Mouse (Mus musculus) Muller cell, postnatal 12 days (primary cell): ENCODE results near the gene Arnt.
A peak's percentile ranks its signal among the peaks of the same experiment; 100 is the strongest.

Experiments
- DNase-seq: peaks from one replicate; pipeline ENCODE4 v3.0.0-alpha.2; 2015; ENCODE audit errors: inconsistent ontology term

Gene Arnt

DNA sequence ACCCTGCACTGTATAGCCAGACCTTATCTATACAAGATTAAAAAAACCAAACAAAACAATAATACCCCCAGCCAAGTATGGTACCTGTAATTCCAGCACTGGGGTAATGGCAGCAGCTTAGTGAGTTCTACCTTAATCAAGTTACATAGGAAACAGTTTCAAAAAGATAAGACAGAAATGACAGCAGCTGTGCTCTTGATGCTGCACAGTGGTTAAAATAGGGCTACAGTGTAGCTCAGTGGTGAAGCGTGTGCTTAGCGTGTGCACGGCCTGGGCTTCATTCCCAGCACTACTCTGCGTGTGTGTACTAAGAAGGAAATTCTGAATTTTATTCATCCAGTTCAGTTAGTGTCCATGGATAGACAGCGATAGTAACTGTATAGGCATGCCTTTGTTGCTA is 22.2 kb downstream of the Arnt start:
- DNase-seq: no peak

DNA sequence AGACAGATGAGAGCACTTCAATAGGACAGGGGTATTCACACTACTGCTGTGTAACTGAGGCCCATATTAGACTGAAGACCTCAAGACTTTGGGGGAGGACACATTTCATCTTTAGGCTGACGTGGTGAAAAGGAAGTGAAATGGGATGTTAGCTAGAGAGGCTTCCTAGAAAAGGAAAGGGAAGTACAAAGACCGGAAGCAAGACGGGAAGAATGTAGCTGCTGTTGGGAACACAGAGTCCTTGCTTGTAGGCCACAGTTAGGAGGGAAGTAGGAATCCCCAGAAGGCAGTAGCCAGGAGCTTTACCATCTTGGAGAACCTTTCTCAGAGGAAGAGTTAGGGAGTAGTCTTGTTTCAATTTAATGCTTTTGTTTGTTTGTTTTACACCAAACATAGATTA is 23.6 kb downstream of the Arnt start:
- no peak for DNase-seq

DNA sequence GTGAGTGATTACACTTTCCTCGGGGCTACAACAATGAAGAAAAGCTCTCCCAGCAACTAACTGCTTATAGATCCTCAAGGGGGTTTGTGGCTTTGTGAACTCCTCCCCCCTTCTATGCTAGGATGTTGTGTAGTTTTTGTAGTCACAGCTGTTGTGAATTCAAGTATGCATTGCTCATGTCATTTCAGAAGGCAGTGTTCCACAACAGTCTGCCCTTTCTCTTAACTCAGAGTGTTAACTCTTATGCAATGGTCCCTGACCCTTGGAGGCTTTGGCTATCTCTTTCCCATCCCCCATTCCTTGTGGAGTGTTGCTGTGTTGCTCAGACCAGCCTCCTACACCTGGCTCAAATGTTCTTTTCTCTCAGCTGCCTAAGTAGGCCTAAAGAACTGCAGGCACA is 25.2 kb downstream of the Arnt start:
- no peak for DNase-seq

- no peak for DNase-seq
These were observed 29.7 kb downstream of the Arnt start for GRCm38 (mm10) chr3:95463852-95464251.

DNA sequence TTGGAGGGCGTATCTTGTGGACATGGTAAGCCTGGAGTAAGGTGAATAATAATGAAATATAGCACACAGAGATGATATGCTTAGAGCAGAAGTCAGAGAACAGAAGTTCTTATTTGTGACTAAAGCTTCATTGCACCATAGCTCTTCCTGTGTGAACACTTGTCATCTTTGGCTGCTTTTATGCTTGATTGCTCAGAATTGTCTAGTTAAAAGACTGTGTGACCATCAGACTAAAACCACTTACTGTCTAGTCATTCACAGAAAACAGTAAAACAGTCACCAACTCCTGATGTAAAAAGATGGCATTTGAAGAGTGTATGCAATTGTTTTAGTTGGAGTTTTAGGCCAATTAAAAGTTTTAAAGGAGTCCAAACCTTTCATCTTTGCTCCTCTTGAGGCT is 44.8 kb downstream of the Arnt start:
- DNase-seq: peak; percentile 16

- no peak for DNase-seq
These were observed 52.2 kb downstream of the Arnt start for GRCm38 (mm10) chr3:95486421-95486820.

GRCm38 (mm10) chr3:95488679-95489078 is 54.5 kb downstream of the Arnt start:
- no peak for DNase-seq

DNA sequence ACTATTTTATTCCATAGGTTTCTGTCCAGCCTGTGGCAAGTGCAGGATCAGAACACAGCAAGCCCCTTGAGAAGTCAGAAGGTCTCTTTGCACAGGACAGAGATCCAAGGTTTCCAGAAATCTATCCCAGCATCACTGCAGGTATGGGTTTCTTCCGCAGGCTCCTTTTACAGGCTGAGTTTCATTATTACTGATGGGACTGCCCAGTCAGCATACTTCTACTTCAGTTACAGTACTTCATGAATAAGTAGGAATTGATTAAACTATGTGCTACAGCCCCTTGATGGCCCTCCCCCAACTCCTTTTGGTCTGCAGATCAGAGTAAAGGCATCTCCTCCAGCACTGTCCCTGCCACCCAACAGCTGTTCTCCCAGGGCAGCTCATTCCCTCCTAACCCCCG is 56.0 kb downstream of the Arnt start:
- no peak for DNase-seq

DNA sequence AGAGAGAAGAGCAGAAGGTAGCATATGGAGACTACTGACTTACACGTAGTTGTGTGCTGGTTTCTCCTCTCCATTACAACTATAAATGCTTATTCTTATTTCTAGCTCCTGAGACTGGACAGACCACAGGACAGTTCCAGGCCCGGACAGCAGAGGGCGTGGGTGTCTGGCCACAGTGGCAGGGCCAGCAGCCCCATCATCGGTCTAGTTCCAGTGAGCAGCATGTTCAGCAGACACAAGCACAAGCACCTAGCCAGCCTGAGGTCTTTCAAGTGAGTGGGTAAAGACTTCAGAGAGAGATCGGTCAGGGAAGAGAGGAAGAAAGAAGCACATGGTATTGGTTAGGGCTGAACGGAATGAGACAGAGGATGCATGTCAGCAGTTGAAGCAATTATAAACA is 60.2 kb downstream of the Arnt start:
- peak; percentile 31 for DNase-seq

DNA sequence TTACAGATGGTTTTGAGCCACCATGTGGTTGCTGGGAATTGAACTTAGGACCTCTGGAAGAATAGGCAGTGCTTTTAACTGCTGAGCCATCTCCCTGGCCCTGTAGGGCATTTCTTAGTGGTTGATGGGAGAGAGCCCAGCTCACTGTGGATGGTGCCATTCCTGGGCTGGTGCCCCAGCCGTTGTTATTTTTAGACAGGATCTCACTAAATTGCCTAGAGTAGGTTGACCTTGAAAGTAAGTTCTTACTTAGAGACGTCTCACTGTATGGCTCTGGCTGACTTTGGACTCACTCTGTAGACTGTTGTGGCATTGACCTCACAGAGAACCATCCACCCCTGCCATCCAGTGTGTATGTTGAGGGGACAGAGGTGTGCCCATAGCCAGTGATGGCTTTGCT is 64.0 kb downstream of the Arnt start:
- DNase-seq: no peak

DNA sequence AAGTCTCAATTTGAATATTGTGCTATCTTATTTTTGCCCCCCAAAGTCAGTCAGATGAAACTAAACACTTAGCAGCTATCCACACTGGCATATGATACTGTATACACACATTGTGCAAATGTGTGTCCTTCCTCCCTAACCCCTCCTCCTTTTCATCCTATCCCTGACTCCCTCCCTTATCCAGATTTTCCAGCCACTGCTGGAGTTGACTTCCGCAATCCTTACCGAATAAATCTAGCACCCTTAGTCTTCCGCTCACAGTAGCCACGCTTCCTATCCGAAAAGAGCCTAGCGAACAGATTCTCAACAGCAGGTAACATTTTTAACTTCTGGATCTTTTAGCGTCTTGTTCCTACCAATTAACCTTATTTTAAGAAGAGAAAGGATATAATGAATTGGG is 64.8 kb downstream of the Arnt start, which contains the start of gene Ctsk:
TSS of gene Ctsk (plus strand) at position 233 of the 400 bp plus-strand sequence.
- no peak for DNase-seq

GRCm38 (mm10) chr3:95499496-95500140 is 65.4 kb downstream of the Arnt start:
- DNase-seq: no peak

- DNase-seq: no peak
These were observed 68.1 kb downstream of the Arnt start for GRCm38 (mm10) chr3:95502312-95502711.

DNA sequence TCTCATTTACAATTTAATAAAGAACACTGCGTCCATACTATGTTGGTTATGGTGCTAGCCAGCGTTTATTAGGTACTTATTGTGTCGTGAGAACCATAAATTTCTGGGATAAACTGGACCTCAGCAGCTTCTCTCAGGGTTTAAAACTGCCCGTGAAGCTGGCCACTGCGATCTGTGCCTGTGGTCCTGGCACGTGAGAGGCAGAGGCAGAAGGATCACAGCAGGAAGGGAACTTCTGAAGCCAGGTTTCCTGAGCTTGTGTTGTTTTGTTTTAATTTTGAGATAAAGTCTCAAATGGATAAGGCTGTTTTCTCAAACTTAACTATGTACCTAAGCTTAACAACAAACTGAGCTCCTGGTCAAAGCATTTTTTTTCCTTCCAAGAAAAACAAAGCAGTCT is 75.2 kb downstream of the Arnt start:
- no peak for DNase-seq

GRCm38 (mm10) chr3:95511611-95512180 is 77.5 kb downstream of the Arnt start:
- no peak for DNase-seq

- no peak for DNase-seq
These were observed 82.4 kb downstream of the Arnt start for GRCm38 (mm10) chr3:95516614-95517041.

DNA sequence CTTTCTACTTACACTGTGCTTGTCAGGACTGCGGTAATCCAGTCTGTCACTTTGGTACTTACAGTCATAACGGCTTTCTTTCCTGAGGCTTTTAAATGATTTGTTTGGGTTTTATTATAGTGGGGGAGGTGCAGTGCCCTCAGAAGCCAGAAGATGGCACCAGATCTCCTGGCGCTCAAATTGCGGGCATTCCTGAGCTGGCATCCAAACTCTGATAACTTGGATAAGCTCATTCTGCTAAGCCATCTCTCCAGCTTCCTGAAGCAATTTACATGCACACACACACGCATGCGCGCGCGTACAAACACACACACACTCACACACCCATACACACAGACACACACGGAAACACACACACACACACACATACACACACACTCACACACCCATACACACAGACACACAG is 83.3 kb downstream of the Arnt start:
- peak; percentile 75 for DNase-seq

DNA sequence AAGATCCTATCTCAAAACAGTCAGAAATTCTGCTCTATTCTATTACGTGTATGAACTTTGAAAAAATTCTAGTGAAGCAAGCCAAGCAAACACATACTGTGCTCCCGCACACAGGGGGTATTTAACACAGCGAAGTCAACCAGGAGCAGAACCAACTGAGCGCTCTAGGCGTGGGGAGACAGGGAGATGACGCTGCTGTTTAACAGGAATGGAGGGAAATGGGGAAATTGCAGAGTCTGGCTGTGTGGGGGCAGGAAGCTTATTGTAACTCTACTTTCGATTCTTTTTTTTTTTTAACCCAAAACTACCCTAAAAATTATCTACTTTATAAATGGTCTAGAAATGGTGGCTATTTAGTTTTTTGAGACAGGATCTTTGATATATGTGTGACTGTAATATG is 84.7 kb downstream of the Arnt start:
- DNase-seq: no peak

- no peak for DNase-seq
These were observed 85.1 kb downstream of the Arnt start for GRCm38 (mm10) chr3:95519315-95519714.

- DNase-seq: no peak
These were observed 85.9 kb downstream of the Arnt start for GRCm38 (mm10) chr3:95520100-95520499.

GRCm38 (mm10) chr3:95521168-95521567 is 87.0 kb downstream of the Arnt start:
- no peak for DNase-seq

GRCm38 (mm10) chr3:95523662-95524061 is 89.5 kb downstream of the Arnt start:
- peak; percentile 43 for DNase-seq

GRCm38 (mm10) chr3:95524673-95525072 is 90.5 kb downstream of the Arnt start:
- no peak for DNase-seq

DNA sequence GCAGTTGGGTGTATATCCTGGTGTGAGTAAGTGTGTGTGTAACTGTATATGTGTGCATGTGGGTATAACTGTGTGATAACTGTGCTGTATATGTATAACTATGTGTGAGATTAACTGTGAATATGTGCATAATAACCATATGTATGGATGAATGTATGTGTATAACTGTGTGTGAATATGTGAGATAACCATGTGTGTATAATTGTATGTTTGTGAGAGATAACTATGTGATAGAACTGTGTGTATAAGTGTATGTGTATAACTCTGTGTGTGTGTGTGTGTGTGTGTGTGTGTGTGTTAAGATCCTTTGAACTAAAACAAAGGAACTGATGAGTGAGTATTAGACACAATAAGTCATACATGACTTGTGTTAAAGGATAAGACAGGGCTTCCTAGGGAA is 91.9 kb downstream of the Arnt start:
- DNase-seq: no peak
